Mouse (Mus musculus) frontal cortex, postnatal 25 days (tissue): ENCODE measurements around the gene Rgs21.

Source experiments
- DNase-seq, 2 experiments: peaks; one replicate each; pipeline ENCODE4 v3.0.0; 2022; ENCODE audit warnings: low spot score in 2 of 2

Gene Rgs21

DNA sequence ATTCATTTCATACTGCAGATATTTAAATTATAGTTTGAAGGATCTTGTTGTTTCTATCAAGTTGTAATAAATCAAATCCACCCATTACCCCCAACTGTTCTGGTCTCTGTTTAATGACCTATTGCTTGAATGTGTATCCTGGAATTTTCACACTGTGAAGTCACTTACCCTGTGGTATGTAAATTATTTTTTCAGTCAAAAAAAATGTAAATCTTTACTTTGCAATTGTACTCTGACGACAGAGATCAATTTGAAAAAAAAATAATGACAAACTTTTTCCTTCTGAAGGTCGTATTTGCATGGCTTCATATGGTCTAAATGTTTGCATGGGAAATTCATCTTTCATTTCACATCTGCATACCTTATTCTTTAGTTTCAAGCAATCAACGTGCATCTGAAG lies at the start of gene Rgs21:
TSS of gene Rgs21 (minus strand) at position 101 of the 400 bp plus-strand sequence.
- no peak for DNase-seq

DNA sequence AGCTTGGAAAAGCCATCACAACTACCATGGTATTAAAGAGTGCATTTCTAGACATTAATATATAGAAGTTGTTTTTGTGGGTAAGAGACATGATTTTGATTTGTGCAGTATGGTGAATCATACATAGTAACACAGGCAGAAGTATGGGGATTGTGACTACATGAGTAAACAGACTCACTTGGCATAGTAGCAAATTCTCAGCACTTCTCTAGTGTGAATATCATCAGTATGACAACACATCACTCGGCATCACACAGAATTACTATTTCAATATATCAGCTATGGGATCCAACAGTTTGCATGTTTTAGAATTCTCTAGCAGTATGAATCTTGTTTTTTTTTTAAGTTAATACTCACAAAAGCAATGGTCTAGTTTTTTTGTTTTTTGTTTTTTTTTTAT lies 36.6 kb upstream of the Rgs21 start:
- no peak for DNase-seq

DNA sequence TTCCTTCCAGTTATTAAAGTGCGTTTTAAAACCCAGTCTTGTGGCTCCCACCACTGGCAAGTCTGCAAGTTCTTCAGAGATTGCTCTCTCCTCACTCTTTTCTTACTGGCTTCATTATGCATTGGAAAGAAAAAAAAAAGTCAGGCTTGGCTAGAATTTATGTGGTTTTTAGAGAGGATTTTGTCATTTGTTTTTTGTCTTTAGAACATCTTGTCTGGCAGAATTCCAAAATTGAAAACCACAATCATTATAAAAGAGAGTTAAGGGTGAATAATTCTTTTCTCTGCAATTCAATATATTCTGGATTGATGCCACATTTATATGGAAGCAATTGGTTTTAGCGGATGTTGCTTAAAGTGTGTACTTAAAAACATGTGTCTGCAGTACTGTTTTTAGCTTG lies 35.5 kb upstream of the Rgs21 start:
- no peak for DNase-seq

DNA sequence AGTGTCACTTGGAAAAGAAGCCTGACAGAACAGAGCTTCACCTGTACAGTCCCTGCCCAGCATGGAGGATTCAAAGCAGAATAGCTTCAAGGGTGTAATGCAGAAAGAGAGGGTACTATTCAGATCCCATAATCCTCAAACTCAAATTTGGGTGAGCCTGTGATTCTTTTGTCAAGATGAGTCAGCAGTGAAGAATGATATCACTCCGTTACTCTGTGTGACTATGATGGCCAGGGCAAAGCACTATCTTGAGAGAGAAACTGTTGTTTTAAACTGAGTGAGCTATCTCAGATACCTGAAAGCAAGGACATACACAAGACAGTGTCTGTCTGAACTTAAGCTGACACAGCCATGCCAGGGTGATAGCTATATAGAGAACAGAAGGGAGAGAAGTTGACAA lies 11.9 kb upstream of the Rgs21 start:
- no peak for DNase-seq

DNA sequence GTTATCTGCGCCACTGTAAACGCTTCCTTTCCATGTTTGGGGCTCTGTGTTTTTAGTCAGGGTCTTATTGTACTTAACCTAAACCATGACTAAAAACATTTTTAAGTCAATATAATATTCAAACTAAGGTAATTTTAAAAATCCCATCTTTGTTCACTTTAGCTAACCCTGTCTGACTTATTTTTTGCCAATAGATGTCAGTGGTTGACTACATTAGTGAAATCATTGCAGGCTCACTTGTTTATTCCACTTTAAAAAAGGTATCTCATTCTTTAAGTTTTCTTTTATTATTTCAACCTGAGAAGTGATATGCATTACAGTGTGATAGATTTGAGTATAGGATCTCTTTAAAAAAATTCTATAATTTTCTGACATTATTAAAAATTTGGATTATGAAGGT lies 5.5 kb upstream of the Rgs21 start:
- no peak for DNase-seq

DNA sequence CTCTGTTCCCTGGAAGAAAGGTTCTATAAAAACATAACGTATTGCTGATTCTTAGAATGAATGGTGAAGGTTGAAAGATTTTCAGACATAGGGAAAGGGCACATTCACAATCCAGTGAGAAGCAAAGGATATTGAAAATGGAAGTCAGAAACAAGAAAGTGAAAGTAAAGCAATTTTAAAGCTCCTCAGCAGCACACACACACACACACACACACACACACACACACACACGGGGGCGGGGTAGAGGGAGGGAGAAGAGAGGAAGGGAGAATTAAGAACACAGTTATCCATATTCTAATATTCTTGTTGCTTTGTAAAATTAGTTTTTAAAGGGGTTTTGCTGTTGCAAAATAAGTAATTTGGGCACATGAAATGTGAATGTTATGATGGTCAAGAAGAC lies 2.4 kb upstream of the Rgs21 start:
- DNase-seq = no peak

DNA sequence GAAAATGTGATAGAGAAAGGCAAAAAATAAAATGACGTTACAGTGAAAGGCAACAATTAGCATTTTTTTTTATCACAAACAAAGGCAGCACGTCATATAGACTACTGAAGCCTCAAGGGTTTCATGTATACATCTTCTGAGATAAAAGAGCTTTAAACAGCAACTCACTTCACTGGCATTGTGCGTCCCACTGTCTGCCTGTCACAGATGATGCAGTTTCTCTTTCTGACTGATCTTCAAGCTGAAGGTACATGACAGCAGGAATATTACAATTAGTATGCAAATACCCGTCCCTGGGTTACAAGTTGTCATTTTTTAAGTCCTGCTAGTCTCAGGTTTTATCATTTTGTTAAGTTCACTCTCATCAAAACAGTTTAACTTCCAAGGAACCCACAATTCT lies 22.3 kb downstream of the Rgs21 start:
- DNase-seq = no peak

DNA sequence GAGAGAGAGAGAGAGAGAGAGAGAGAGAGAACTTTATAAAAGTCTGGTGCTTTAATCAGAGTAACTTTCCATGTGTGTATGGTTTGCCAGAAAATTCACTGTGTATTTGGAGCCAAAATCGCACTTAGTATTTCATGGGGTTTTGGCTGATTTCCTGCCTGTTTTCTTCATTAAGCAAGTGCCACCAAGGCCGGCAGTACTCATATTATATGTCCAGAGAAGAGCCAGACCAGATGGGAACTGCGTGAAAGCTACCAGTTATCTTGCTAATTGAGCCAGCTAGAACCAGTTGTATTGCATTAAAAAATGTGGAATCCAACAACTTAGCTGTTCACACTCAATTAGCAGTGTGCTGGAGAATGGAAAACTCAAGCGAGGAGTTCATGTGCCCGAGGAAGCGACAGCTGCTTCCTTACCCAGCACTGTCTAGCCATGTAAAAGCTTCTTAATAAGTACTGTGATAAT lies 22.9 kb downstream of the Rgs21 start:
- no peak for DNase-seq

DNA sequence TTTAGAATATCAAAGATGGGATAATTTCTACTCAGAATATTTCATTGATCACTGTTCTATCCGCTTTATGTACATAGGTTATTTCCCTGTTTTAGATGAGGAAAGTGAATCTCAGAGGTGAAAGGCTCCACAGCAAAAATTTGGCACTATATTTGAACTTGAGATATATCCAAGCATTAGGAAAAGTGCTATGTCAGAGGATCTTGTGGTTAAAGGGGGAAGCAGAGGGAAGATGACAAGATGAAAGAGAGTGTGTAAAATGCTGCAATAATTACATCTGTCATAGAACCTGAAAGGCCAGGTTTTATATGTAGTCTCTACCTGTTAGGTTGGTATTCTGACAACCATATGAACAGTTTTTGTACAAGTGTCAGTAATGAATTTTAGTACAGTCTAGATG lies 35.7 kb downstream of the Rgs21 start:
- DNase-seq = no peak

DNA sequence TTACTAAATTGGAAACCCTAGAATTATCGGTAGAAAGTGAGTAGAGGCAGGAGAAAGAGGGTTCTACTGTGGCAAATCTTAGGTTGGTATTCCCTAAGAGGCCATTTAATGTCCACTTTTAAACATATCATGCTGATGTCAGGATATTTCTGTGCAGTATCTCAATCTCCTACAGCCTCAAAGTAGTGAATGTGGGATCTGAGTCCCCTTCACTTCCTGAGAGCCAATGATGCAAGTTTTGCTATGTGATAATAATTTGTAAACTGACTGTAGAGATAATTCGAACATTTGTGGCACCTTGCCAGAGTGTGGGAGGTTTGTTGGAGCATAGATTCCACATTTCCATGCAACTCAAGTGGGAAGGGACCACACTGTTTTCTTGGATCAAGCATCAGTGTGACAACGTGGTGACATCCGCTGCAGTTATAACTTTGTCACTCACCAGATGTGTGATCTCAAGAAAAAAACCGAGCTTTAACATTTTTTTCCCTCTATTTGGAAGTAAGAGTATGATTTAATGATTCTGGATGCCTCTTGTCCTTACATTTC lies 49.5 kb downstream of the Rgs21 start:
- no peak for DNase-seq

DNA sequence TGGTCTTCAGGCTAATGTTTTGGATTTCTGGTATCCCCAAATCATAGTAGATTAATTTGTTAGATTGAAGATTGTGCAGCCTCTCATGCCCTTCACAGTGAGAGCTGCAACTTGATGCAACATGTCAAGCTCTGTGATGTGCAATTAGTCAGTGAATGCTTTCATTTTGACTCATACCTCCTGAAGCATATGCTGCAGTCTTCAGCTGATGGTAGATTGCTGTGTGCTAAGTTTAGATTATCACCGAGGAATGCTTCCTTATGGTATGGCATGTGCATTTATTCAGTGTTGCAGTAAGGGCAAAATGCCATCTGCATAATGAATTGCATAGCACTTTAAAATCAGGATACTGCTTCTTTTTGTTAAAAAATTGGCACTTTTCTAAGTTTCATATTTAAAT lies 65.2 kb downstream of the Rgs21 start:
- no peak for DNase-seq

DNA sequence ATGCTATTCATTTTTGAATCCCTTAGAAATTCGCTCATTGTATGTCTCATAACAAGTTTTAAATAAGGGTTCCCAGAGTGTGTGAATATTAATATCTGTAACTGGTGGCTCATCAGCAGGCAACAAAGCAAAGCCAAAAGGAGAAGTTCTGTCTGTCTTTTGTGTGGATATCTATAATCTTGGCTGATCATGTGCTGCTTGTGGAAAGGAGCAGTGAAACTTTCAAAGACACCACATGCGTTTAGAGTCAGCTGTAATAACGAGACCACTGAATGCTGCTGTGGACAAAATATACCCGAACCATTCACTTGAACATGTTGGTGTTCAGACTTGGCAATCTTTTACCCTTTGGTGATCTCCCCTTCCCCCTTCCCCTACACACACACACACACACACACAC lies 67.0 kb downstream of the Rgs21 start:
- DNase-seq = no peak

DNA sequence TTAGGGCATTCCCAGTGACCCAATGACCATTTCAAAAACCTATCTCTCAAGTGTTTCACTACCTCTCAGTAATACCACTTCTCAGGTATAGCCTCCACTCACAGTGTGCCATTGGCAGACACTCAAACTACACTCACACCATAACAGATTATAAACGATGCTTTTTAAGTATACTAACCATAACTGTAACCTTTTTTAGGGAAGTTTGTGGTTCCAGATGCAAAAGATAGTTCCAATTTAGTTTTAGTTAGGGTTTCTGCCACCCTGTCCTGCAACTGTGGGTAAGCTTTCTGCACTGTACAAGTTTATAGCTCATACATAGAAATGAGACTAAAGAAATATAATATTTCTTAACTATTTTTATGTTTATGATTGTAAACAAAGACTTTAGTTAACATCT lies 67.7 kb downstream of the Rgs21 start:
- no peak for DNase-seq

DNA sequence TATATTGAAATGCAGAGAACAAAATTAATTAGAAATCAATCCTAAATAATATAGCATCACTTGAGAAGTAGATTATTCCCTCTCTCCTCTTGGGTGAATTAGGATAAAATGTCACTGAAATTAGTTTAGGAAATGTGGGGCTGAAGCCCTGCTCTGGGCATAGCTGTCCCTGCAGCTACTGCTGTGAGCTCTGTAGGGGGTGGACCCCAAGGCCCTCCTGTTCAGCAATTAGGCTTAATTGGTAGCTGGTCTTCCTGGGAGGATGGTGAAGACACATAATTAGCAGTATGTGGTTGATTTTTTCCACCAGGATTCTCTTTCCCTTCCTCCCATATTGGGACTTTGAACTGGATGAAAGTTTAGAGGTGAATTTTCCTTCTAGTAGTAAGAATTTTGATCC lies 68.7 kb downstream of the Rgs21 start:
- no peak for DNase-seq

DNA sequence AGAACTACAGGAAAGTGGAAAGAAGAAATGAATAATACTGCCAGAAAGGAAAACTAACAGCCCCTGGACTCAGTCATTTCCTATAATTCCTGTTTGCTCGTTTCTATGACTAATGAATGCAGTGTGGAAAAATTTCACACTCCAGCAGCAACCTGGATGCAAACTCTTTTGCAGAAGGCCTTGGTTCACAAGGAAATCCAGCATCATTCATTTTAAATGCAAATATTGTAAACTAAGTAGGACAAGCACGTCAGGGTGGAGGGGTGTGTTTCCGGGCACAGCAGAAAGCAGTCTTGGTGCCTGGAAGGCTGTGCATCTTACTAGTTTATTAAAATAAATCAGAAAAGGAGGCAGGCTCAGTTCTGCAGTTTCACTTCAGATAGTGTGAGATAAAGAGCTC lies 69.4 kb downstream of the Rgs21 start:
- no peak for DNase-seq

DNA sequence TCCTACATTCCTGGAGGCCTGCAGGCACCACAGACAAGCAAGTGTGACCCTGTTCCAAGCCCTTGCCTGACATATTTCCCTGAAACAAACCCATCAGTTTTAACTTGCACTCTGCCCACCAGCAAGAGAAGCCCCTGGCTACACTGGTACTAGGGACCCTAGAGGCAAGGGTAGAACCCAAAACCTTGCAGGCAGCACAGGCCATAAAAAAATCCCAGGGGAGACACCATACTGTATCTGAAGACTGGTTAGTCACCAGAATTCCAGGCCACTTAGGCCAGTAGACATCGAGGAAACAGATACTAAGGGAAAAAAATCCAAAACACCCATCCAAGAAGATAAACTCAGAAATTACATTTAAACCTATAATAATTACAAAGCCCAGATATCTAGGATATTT lies 74.1 kb downstream of the Rgs21 start:
- no peak for DNase-seq

DNA sequence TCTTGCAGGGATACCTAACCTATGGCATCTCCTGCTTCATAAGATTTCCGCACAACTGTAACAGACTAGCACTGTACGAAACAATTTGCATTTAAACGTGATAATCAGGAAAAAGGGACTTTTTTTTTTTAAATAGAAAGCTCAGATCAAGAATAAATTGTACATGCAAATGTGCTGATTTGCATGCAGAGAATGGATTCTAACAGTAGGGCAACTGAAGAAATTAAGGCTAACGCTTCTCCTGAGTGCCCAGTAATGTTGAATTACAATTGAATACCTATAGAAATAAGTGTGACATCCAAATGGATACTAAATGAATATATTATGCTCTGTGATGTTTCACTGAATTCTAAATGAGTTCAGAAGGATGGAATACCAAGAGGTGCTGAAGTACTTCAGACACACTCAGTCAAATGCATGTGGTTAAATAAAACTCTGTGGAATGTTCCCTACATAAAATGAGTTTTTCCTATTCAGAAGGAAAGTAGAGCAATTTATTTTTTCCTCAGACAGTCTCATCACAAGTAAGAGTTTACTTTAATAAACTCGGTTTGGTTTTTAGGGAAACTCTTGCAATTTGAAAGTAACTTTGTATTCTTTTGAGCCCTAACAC lies 79.1 kb downstream of the Rgs21 start:
- DNase-seq = no peak
